Mouse (Mus musculus) olfactory bulb, adult 2 months (tissue): Measurements from ENCODE around the gene Gabpb2. TPM values are rescaled to one million over a fixed set of nuclear protein-coding genes. Genes with fewer than 3 reads are reported as not detected.

Source experiments
- H3K27ac ChIP-seq: fragments of 200-500 bp; 2 replicates; pipeline ENCODE4 v1.5.1; 2012; ENCODE audit warnings: low read depth, low read length; ENCODE audit not compliant: insufficient read depth
- H3K4me1 ChIP-seq: fragments of 200-500 bp; 2 replicates; pipeline ENCODE4 v1.6.1; 2012; ENCODE audit warnings: low read length; ENCODE audit not compliant: control insufficient read depth, insufficient read depth
- H3K4me3 ChIP-seq: fragments of 200-500 bp; 2 replicates; pipeline ENCODE4 v1.5.1; 2012; ENCODE audit warnings: mild to moderate bottlenecking, low read depth, low read length, moderate library complexity; ENCODE audit not compliant: insufficient read depth
- CTCF ChIP-seq: fragments of 200-500 bp; IDR thresholded peaks from 2 replicates; pipeline ENCODE4 v1.5.1; 2012; ENCODE audit warnings: low read depth, mild to moderate bottlenecking, low read length, moderate library complexity; ENCODE audit not compliant: insufficient read depth
- POLR2A ChIP-seq: fragments of 200-500 bp; IDR thresholded peaks from 2 replicates; pipeline ENCODE4 v1.6.1; 2012; ENCODE audit warnings: mild to moderate bottlenecking, low read depth, low read length, moderate library complexity; ENCODE audit not compliant: insufficient read depth
- WGBS: fragments of 180-500 bp; shearing (Covaris S2); methylation state at CpG from one replicate; pipeline ENCODE4 v1.1.7; 2018; 5-methylcytosine and 5-hydroxymethylcytosine counted together
- polyA plus RNA-seq: library from polyadenylated mRNA; stranded (reverse); fragments of >200 nt; gene quantifications from 2 replicates; pipeline ENCODE4 v1.2.4, GENCODE M21; 2012; ENCODE audit warnings: low replicate concordance; ENCODE audit not compliant: missing spikeins, insufficient read depth, insufficient read length

Gene Gabpb2
- polyA plus RNA-seq, 1 experiment = not detected

GRCm38 (mm10) chr3:95179890-95180289 lies 37.8 kb downstream of the Gabpb2 start:
- peaks cover 4% of the 10 kb centered on the region for H3K4me1 ChIP-seq
- H3K27ac ChIP-seq = no peak overlapping the region
- H3K4me3 ChIP-seq = no peak overlapping the region
- TF ChIP-seq POLR2A = no peak
- TF ChIP-seq CTCF = no peak
- 53% methylated on average over 3 of the region's 3 CpGs for WGBS

- no peak for TF ChIP-seq POLR2A
- no peak for TF ChIP-seq CTCF
- Histone ChIP-seq H3K4me1 (peaks cover 6% of the 10 kb centered on the region), H3K27ac (no peak overlapping the region), H3K4me3 (no peak overlapping the region)
- WGBS = 60% methylated on average over 5 of the region's 5 CpGs
Observed at GRCm38 (mm10) chr3:95178948-95179347, 38.8 kb downstream of the Gabpb2 start.

GRCm38 (mm10) chr3:95177583-95177982 lies 40.1 kb downstream of the Gabpb2 start:
- TF ChIP-seq CTCF = no peak
- no peak for TF ChIP-seq POLR2A
- WGBS = 77% methylated on average over 6 of the region's 6 CpGs

GRCm38 (mm10) chr3:95176500-95176899 lies 41.2 kb downstream of the Gabpb2 start:
- Histone ChIP-seq H3K4me1 (peaks cover 14% of the 10 kb centered on the region), H3K27ac (no peak overlapping the region), H3K4me3 (no peak overlapping the region)
- WGBS = 67% methylated on average over 3 of the region's 3 CpGs
- TF ChIP-seq POLR2A (no peak), CTCF (no peak)

More at GRCm38 (mm10) chr3:95177583-95177982, 40.1 kb downstream of the Gabpb2 start:
- no peak overlapping the region for H3K27ac ChIP-seq
- H3K4me1 ChIP-seq = peaks cover 14% of the 10 kb centered on the region
- no peak overlapping the region for H3K4me3 ChIP-seq

- Histone ChIP-seq H3K4me3 (no peak overlapping the region), H3K4me1 (peaks cover 14% of the 10 kb centered on the region), H3K27ac (no peak overlapping the region)
- 20% methylated on average over 16 of the region's 16 CpGs for WGBS
- TF ChIP-seq POLR2A (no peak), CTCF (peak; percentile 80)
Observed at GRCm38 (mm10) chr3:95174011-95174592, 43.6 kb downstream of the Gabpb2 start.

- TF ChIP-seq POLR2A (no peak), CTCF (no peak)
- WGBS = 43% methylated on average over 58 of the region's 58 CpGs
- Histone ChIP-seq H3K4me1 (peaks cover 14% of the 10 kb centered on the region), H3K4me3 (peak overlapping the region; percentile 12), H3K27ac (no peak overlapping the region)
Observed at GRCm38 (mm10) chr3:95173256-95173949, 44.3 kb downstream of the Gabpb2 start.

GRCm38 (mm10) chr3:95172526-95173255 lies 45.0 kb downstream of the Gabpb2 start:
- 57% methylated on average over 84 of the region's 84 CpGs for WGBS
- H3K4me3 ChIP-seq = no peak overlapping the region
- TF ChIP-seq POLR2A = no peak
- TF ChIP-seq CTCF = no peak
- H3K4me1 ChIP-seq = peaks cover 14% of the 10 kb centered on the region
- no peak overlapping the region for H3K27ac ChIP-seq

GRCm38 (mm10) chr3:95171105-95171504 lies 46.6 kb downstream of the Gabpb2 start:
- TF ChIP-seq CTCF (no peak), POLR2A (no peak)
- Histone ChIP-seq H3K27ac (no peak overlapping the region), H3K4me3 (no peak overlapping the region), H3K4me1 (peaks cover 10% of the 10 kb centered on the region)
- 91% methylated on average over 6 of the region's 6 CpGs for WGBS

GRCm38 (mm10) chr3:95169996-95170395 lies 47.7 kb downstream of the Gabpb2 start:
- Histone ChIP-seq H3K4me3 (no peak overlapping the region), H3K27ac (no peak overlapping the region), H3K4me1 (peaks cover 10% of the 10 kb centered on the region)
- no peak for TF ChIP-seq POLR2A
- TF ChIP-seq CTCF = no peak
- WGBS = 91% methylated on average over 10 of the region's 10 CpGs
